Comparison of ENCODE assay signal across 21 mouse cellular contexts in genomic region chr1:53976100-53976499, GRCm38 (mm10).
DNase-seq lines count a peak whose midpoint lies in the region; ATAC-seq and TF ChIP-seq lines count a peak whose summit lies in the region.
"Had no signal": no experiment of that assay in that cellular context is flagged by ENCODE, and none has a peak within 500 bp of the region (broad histone marks: within the 10 kb centered on the region; RNA-seq: fewer than 3 reads in every experiment).

No protein-coding gene starts in this region.

- TF ChIP-seq CTCF in kidney, postnatal 0 days (IDR thresholded peaks at IDR 0.05; ENCODE audit: low read depth), result no peak
- TF ChIP-seq CTCF in lung, postnatal 0 days (IDR thresholded peaks at IDR 0.05), result no peak

- ATAC-seq in heart, embryonic 13.5 days (ENCODE audit: extremely low read depth, insufficient number of reproducible peaks, low FRiP score, low TSS enrichment), result no peak
- ATAC-seq in kidney, postnatal 0 days (replicated peaks; ENCODE audit: low FRiP score, low read depth), result no peak
- ATAC-seq in lung, postnatal 0 days, result no peak
- ATAC-seq: activated CD4-positive, CD25-positive, alpha-beta regulatory T cell, adult 4 months; CD4-positive, CD25-positive, alpha-beta regulatory T cell, adult 4 months; forebrain, embryonic 14.5 days; midbrain, embryonic 15.5 days had no signal

- H3K4me3 ChIP-seq in heart, embryonic 13.5 days, result peak overlapping the region; percentile 35; the same call in 1 of the 2 replicates
- H3K4me3 ChIP-seq in kidney, postnatal 0 days (replicated peaks; ENCODE audit: low read depth, low read length), result no peak overlapping the region
- peak overlapping the region; percentile 16; the same call in 1 of the 2 replicates for H3K4me3 ChIP-seq in lung, postnatal 0 days (ENCODE audit: low read depth, low read length)
- H3K4me3 ChIP-seq: embryonic facial prominence, embryonic 13.5 days; hindbrain, embryonic 13.5 days; layer of hippocampus, adult 2 months; limb, embryonic 13.5 days; midbrain, embryonic 15.5 days; myocyte had no signal

- peak overlapping the region; percentile 55 for H3K4me2 ChIP-seq in heart, embryonic 13.5 days
- peak overlapping the region; percentile 13; the same call in 1 of the 2 replicates for H3K4me2 ChIP-seq in kidney, postnatal 0 days (ENCODE audit: low read length)
- peak overlapping the region; percentile 52 for H3K4me2 ChIP-seq in lung, postnatal 0 days (replicated peaks; ENCODE audit: low read depth, low read length)
- H3K4me2 ChIP-seq: hindbrain, embryonic 13.5 days; midbrain, embryonic 15.5 days had no signal

- no peaks in the 10 kb centered on the region for H3K27me3 ChIP-seq in heart, embryonic 13.5 days (replicated peaks)
- no peaks in the 10 kb centered on the region for H3K27me3 ChIP-seq in kidney, postnatal 0 days (ENCODE audit: insufficient read depth, low read length)
- H3K27me3 ChIP-seq in lung, postnatal 0 days (replicated peaks; ENCODE audit: insufficient read depth, low read length), result no peaks in the 10 kb centered on the region
- H3K27me3 ChIP-seq: embryonic facial prominence, embryonic 13.5 days; hindbrain, embryonic 13.5 days; limb, embryonic 13.5 days; midbrain, embryonic 15.5 days had no signal

- H3K9me3 ChIP-seq in heart, embryonic 13.5 days, result no peaks in the 10 kb centered on the region
- no peaks in the 10 kb centered on the region for H3K9me3 ChIP-seq in kidney, postnatal 0 days (replicated peaks; ENCODE audit: low read length)
- no peaks in the 10 kb centered on the region for H3K9me3 ChIP-seq in lung, postnatal 0 days (ENCODE audit: low read length)
- H3K9me3 ChIP-seq: embryonic facial prominence, embryonic 13.5 days; G1E; hindbrain, embryonic 13.5 days; limb, embryonic 13.5 days; midbrain, embryonic 15.5 days had no signal

- no peak for DNase-seq in heart, postnatal 14 days
- no peak for DNase-seq in kidney, postnatal 0 days (ENCODE audit: low spot score)
- DNase-seq in kidney, postnatal 25 days, result no peak
- no peak for DNase-seq in lung, postnatal 0 days (ENCODE audit: low spot score)
- no peak for DNase-seq in lung, postnatal 25 days (ENCODE audit: low spot score)
- DNase-seq in gastrocnemius, adult 8-10 months (ENCODE audit: low spot score in 2 of 2), result no peak
- DNase-seq: adrenal gland, postnatal 10 days; cerebellum, adult 9-11 months; layer of hippocampus, postnatal 36 days; thymus, postnatal 25 days had no signal

- intact Hi-C loops in heart, postnatal 14 days (cut with DNase I), result loop anchor here (5.0 to 10.0 kb wide), 3 partner anchors 34 to 51 kb away; no protein-coding TSS in a partner anchor

- no peak overlapping the region for H3K9ac ChIP-seq in heart, embryonic 13.5 days
- no peak overlapping the region for H3K9ac ChIP-seq in kidney, postnatal 0 days (ENCODE audit: low read depth, low read length)
- no peak overlapping the region for H3K9ac ChIP-seq in lung, postnatal 0 days (replicated peaks; ENCODE audit: low read depth)
- H3K9ac ChIP-seq: embryonic facial prominence, embryonic 13.5 days; hindbrain, embryonic 13.5 days; limb, embryonic 13.5 days; midbrain, embryonic 15.5 days had no signal

- no peaks in the 10 kb centered on the region for H3K36me3 ChIP-seq in heart, embryonic 13.5 days
- H3K36me3 ChIP-seq in kidney, postnatal 0 days (ENCODE audit: insufficient read depth, low read length), result no peaks in the 10 kb centered on the region
- no peaks in the 10 kb centered on the region for H3K36me3 ChIP-seq in lung, postnatal 0 days (ENCODE audit: insufficient read depth, low read length)
- H3K36me3 ChIP-seq: embryonic facial prominence, embryonic 13.5 days; G1E; hindbrain, embryonic 13.5 days; limb, embryonic 13.5 days; midbrain, embryonic 15.5 days had no signal

- peak overlapping the region; percentile 25; the same call in 1 of the 2 replicates for H3K27ac ChIP-seq in heart, embryonic 13.5 days (replicated peaks)
- H3K27ac ChIP-seq in kidney, postnatal 0 days, result no peak overlapping the region
- peak overlapping the region; percentile 60; the same call in 1 of the 2 replicates for H3K27ac ChIP-seq in lung, postnatal 0 days (ENCODE audit: low read length)
- H3K27ac ChIP-seq: embryonic facial prominence, embryonic 13.5 days; hindbrain, embryonic 13.5 days; layer of hippocampus, adult 2 months; limb, embryonic 13.5 days; midbrain, embryonic 15.5 days had no signal

- no peak for TF ChIP-seq EP300 in lung, postnatal 0 days (IDR thresholded peaks at IDR 0.05)

- peaks cover 28% of the 10 kb centered on the region for H3K4me1 ChIP-seq in heart, embryonic 13.5 days
- H3K4me1 ChIP-seq in kidney, postnatal 0 days (replicated peaks; ENCODE audit: insufficient read depth, low read length), result no peaks in the 10 kb centered on the region
- no peaks in the 10 kb centered on the region for H3K4me1 ChIP-seq in lung, postnatal 0 days (ENCODE audit: insufficient read depth, low read depth, low read length)
- H3K4me1 ChIP-seq: embryonic facial prominence, embryonic 13.5 days; midbrain, embryonic 15.5 days had no signal

- WGBS in heart, embryonic 13.5 days, result 81% methylated on average over 8 of the region's 8 CpGs
- 87% methylated on average over 8 of the region's 8 CpGs for WGBS in kidney, postnatal 0 days
- WGBS in lung, postnatal 0 days, result 75% methylated on average over 8 of the region's 8 CpGs
